Mouse (Mus musculus) midbrain, embryonic 11.5 days (tissue): ENCODE measurements at regions not wholly inside any gene's neighbourhood (a gene's known extent, or its start where the extent isn't known, plus 50 kb on each side); places are given as distances from the start of the nearest gene placed in this dataset.

Experiments
- ATAC-seq: fragments of 200-750 bp; cut with Nextera tagmentation; 2 replicates; pipeline ENCODE4 v1.8.0; 2017; ENCODE audit warnings: moderate TSS enrichment, moderate library complexity; ENCODE audit not compliant: low FRiP score
- DNase-seq: peaks from one replicate; pipeline ENCODE4 v3.0.0; 2015; ENCODE audit warnings: low spot score; ENCODE audit errors: missing footprints
- H3K27ac ChIP-seq: fragments of 300-500 bp; sonication (generic); 2 replicates; pipeline ENCODE4 v1.5.1; 2014; ENCODE audit warnings: low read depth, low read length
- H3K27me3 ChIP-seq: fragments of 300-500 bp; sonication (generic); 2 replicates; pipeline ENCODE4 v1.6.1; 2014; ENCODE audit warnings: mild to moderate bottlenecking, low read length, moderate library complexity, mixed read lengths; ENCODE audit not compliant: control insufficient read depth, insufficient read depth
- H3K36me3 ChIP-seq: fragments of 300-500 bp; sonication (generic); 2 replicates; pipeline ENCODE4 v1.6.1; 2014; ENCODE audit warnings: mild to moderate bottlenecking, low read length, moderate library complexity, mixed read lengths; ENCODE audit not compliant: control insufficient read depth, insufficient read depth
- H3K4me1 ChIP-seq: fragments of 300-500 bp; sonication (generic); 2 replicates; pipeline ENCODE4 v1.6.1; 2014; ENCODE audit warnings: low read length; ENCODE audit not compliant: control insufficient read depth, insufficient read depth
- H3K4me2 ChIP-seq: fragments of 300-500 bp; sonication (generic); 2 replicates; pipeline ENCODE4 v1.6.1; 2014; ENCODE audit warnings: mild to moderate bottlenecking, moderate library complexity
- H3K4me3 ChIP-seq: fragments of 300-500 bp; sonication (generic); 2 replicates; pipeline ENCODE4 v1.5.1; 2014; ENCODE audit warnings: low read depth, low read length
- H3K9ac ChIP-seq: fragments of 300-500 bp; sonication (generic); 2 replicates; pipeline ENCODE4 v1.6.1; 2014; ENCODE audit warnings: low read length
- H3K9me3 ChIP-seq: fragments of 300-500 bp; sonication (generic); 2 replicates; pipeline ENCODE4 v1.6.1; 2016; ENCODE audit warnings: low read length; ENCODE audit not compliant: control insufficient read depth
- WGBS: fragments of 180-500 bp; shearing (Covaris S2); extraction: QIAGEN DNeasy Blood & Tissue Kit; methylation state at CpG from one replicate; pipeline ENCODE4 v1.1.7; 2014; 5-methylcytosine and 5-hydroxymethylcytosine counted together

DNA sequence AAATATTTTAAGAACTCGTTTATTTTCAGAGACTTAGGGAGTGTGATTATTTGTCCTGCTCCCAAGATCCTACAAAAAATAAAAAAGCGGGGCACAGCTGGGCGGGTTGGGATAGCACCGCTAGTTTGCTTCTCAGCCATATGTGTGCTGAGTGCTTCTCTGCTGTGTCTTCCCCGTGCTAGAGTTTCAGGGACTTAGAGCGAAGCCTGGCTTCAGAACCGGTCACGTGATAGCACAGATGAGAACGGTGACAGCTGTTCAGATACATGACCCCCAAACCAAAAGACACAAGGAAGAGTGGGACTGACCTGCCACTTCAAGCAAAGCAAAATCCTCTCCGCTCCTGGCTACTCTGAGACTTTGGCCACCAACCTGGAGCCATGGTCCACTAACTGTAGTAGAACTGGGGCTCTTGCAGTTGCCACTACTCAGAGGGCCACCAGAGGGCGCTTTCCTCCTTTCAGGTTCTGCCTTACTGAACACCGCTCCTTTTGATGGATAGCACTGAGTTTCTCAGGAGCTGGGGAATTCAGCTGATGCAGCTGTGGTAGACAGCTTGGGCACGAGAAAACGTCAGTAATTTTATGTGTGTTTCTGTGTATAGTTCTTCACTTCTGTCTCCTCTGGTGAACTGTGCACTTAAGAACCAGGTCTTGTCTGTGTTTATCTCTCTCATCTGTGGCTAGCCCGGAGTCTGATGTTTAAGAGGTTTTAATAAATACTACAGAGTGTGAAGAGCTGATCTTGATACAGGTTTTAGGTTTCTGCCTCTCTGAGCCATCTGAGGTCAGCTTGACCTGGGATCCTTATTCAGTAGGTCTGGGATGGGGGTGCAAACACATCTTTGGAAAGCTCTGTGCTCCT is 99.4 kb upstream of the Pgrmc2 start:
- H3K27me3 ChIP-seq: no peaks in the 10 kb centered on the region
- H3K4me3 ChIP-seq: no peak overlapping the region
- H3K4me2 ChIP-seq: no peak overlapping the region
- 57% methylated on average over 15 of the region's 15 CpGs for WGBS
- no peak overlapping the region for H3K27ac ChIP-seq
- no peaks in the 10 kb centered on the region for H3K9me3 ChIP-seq
- DNase-seq (peak; percentile 96), ATAC-seq (peak; percentile 92)
- H3K9ac ChIP-seq: no peak overlapping the region
- H3K36me3 ChIP-seq: no peaks in the 10 kb centered on the region
- H3K4me1 ChIP-seq: no peaks in the 10 kb centered on the region

DNA sequence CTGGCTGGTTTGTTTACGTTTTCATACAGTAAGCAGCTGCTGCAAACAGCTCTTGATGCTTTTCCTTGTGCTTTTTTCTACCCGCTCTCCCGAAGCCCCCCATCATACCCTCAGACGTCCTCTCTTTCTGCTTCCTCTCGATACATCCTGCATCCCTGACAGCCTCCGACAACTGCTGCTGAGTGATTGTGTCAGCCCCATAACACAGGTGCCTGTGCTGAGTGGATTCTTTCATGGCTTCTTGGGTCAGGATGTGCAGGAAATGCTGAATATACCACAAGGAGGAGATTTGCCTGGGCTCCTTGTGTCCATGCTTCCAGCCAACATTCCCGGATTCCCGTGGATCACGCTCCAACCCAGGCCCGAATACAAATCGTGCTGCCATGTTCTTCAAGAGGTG is 98.6 kb upstream of the Pgrmc2 start:
- Histone ChIP-seq H3K4me1 (no peaks in the 10 kb centered on the region), H3K27me3 (no peaks in the 10 kb centered on the region), H3K27ac (no peak overlapping the region), H3K9ac (no peak overlapping the region), H3K4me3 (no peak overlapping the region), H3K36me3 (no peaks in the 10 kb centered on the region), H3K4me2 (no peak overlapping the region), H3K9me3 (no peaks in the 10 kb centered on the region)
- ATAC-seq (no peak), DNase-seq (no peak)
- 91% methylated on average over 11 of the region's 11 CpGs for WGBS

DNA sequence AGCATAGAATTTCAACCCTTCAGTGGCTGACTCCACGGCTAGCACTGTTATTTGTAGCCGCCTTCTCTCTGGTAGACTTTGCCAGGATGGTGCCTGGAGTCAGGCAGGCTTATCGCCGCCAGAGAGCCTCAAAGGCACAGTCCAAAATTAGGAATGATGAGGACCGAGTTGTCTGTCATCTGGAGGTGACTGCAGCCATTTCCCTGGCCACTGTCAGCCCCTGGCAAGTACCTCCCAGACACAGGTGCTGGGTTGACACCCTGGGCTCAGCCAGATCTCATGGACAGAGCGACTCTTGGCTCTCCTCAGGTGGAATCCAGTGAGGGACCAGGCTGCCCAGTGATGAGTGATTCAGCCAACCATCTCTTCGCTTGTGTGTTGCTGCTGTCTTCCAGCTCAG is 98.1 kb upstream of the Pgrmc2 start:
- H3K36me3 ChIP-seq: no peaks in the 10 kb centered on the region
- WGBS: 91% methylated on average over 7 of the region's 7 CpGs
- ATAC-seq: no peak

DNA sequence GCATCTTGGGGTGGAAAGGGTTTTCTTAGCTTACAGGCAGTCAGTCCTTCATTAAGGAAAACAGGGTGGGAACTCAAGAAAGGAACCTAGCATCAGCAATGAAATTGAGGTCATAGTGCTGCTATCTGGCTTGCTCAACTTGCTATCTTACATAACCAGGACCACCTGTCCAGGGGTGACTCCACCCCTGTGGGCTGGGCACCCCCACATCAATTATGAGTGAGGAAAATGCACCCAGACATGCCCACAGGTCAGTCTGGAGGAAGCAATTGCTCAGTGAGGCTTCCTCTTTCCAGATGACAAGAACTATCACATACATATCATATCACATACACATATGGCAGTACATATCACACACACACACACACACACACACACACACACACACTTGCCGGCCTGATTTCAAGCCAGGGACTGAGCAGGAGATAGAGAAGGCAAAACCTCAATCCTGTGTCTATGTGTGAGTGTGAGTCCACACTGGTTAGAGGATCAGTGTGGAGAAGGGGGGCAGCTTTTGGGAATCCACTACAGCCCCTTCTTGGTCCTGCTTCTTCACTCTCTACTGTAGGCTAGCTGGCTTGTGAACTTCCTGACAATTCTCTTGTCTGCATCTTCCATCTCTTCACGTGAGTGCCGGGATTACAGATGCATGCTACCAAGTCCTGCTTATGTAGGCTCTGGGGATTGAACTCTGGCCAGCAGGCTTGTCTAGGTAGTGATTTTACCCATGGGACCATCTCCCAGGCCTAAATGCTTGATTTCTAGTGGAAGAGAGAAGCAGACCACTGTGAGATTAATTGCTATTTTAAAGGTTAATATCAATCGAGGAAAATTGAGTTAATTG is 96.4 kb upstream of the Pgrmc2 start:
- 73% methylated on average over 4 of the region's 4 CpGs for WGBS
- no peak overlapping the region for H3K9ac ChIP-seq
- H3K27me3 ChIP-seq: no peaks in the 10 kb centered on the region
- H3K4me3 ChIP-seq: no peak overlapping the region
- H3K36me3 ChIP-seq: no peaks in the 10 kb centered on the region
- H3K27ac ChIP-seq: no peak overlapping the region
- H3K9me3 ChIP-seq: no peaks in the 10 kb centered on the region
- DNase-seq: no peak
- no peak overlapping the region for H3K4me2 ChIP-seq
- no peak for ATAC-seq
- H3K4me1 ChIP-seq: no peaks in the 10 kb centered on the region

More for the DNA sequence above, 98.1 kb upstream of the Pgrmc2 start:
- DNase-seq: no peak
- Histone ChIP-seq H3K4me2 (no peak overlapping the region), H3K27ac (no peak overlapping the region), H3K4me1 (no peaks in the 10 kb centered on the region), H3K27me3 (no peaks in the 10 kb centered on the region), H3K4me3 (no peak overlapping the region), H3K9ac (no peak overlapping the region), H3K9me3 (no peaks in the 10 kb centered on the region)

DNA sequence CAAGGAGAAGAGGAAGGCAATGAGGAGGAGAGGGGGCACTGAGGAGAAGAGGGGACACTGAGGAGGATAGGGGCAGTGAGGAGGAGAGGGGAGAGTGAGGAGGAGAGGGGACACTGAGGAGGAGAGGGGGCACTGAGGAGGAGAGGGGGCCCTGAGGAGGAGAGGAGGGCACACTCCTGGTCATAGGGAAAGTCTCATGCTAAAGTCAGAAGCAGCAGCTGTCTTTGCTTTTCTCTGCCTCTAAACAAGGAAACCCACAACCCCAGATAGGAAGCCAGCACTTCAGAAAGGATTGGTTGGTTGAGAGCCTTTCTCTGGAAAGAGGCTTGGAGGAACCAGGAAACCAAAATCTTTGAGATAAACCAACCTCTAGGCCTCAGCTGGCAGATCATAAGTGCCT is 94.3 kb upstream of the Pgrmc2 start:
- Histone ChIP-seq H3K27me3 (no peaks in the 10 kb centered on the region), H3K4me3 (no peak overlapping the region), H3K36me3 (no peaks in the 10 kb centered on the region), H3K4me2 (no peak overlapping the region), H3K9me3 (no peaks in the 10 kb centered on the region), H3K27ac (no peak overlapping the region), H3K9ac (no peak overlapping the region), H3K4me1 (no peaks in the 10 kb centered on the region)
- ATAC-seq: no peak
- no peak for DNase-seq

DNA sequence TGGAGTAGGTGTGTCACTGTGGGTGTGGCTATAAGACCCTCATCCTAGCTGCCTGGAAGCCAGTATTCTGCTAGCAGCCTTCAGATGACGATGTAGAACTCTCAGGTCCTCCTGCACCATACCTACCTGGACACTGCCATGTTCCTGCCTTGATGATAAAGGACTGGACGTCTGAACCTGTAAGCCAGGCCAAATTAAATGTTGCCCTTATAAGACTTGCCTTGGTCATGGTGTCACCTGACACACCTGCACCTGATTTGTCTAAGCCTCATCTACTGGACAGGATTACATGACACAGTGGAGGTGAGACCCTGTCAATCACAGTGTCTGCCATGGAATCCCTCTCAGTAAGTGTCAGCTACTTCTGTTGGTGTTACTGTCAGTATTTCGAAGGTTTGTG is 92.5 kb upstream of the Pgrmc2 start:
- DNase-seq: no peak
- WGBS: 82% methylated on average over 3 of the region's 3 CpGs
- H3K27me3 ChIP-seq: no peaks in the 10 kb centered on the region
- H3K9ac ChIP-seq: no peak overlapping the region
- no peaks in the 10 kb centered on the region for H3K4me1 ChIP-seq
- no peaks in the 10 kb centered on the region for H3K36me3 ChIP-seq
- no peaks in the 10 kb centered on the region for H3K9me3 ChIP-seq
- H3K4me3 ChIP-seq: no peak overlapping the region
- no peak overlapping the region for H3K4me2 ChIP-seq
- no peak overlapping the region for H3K27ac ChIP-seq
- ATAC-seq: no peak

DNA sequence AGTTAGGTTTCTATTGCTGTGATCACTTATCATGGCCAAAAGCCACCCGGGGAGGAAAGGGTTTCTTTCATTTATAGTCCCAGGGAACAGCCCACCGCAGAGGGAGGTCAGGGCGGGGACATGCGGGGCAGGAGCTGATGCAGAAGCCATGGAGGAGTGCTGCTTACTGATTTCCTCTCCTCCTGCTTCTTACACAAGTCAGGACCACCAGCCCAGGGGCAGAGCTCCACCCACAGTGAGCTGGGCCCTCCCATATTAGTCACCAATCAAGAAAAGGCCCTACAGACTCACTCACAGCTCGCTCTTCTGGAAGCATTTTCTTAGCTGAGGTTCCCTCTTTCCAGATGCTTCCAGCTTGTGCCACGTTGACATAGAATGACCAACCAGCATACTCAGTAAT is 90.7 kb upstream of the Pgrmc2 start:
- Histone ChIP-seq H3K27me3 (no peaks in the 10 kb centered on the region), H3K4me3 (no peak overlapping the region), H3K4me2 (no peak overlapping the region), H3K9ac (no peak overlapping the region), H3K36me3 (no peaks in the 10 kb centered on the region), H3K27ac (no peak overlapping the region), H3K9me3 (no peaks in the 10 kb centered on the region), H3K4me1 (no peaks in the 10 kb centered on the region)
- DNase-seq (no peak), ATAC-seq (no peak)
- 55% methylated on average over 6 of the region's 6 CpGs for WGBS

DNA sequence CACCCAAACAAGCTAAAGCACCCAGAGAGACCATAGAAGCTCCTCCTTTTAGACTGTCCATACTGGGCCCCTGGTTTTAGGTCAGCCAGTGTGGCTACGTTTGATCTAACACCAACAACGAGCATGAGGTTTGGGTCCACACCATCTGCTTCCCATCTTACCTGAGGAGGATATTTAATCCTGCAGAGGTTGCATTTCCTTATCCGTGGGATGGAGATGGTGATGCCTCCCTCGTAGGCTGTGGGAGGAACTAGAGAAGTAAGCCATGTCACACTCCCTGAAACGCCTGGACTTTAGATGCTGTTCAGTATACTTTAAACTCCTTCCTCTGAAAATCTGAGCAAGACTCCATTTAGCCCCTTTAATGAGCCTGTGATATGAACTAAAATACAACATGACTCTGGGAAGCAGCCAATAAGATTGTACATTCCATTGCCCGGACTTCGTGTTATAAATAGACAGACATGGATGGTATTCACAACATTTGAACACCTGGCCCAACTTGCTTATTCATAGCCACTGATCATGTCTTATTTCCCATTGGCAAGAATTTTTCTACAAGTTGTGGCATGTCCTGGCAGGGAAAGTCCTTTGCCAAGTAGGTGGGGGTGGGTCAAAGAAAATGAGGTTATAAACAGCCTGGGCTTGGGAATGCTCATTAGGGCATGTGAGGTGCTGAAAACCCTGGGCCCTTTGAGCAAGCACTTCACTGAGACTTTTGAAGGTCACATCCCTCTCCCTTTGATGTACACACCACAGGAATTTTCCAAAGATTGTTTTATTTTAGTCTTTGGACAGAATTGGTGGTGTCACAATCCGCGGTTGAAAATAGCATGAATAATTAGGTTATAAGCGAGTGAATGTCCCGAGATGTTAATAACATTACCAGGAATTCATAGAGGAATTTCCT is 89.7 kb upstream of the Pgrmc2 start:
- no peak for ATAC-seq
- Histone ChIP-seq H3K27ac (no peak overlapping the region), H3K27me3 (no peaks in the 10 kb centered on the region), H3K4me3 (no peak overlapping the region), H3K4me2 (no peak overlapping the region), H3K9me3 (no peaks in the 10 kb centered on the region), H3K9ac (no peak overlapping the region), H3K36me3 (no peaks in the 10 kb centered on the region), H3K4me1 (no peaks in the 10 kb centered on the region)
- DNase-seq: no peak
- 83% methylated on average over 11 of the region's 11 CpGs for WGBS
